In the genomic region with DNA sequence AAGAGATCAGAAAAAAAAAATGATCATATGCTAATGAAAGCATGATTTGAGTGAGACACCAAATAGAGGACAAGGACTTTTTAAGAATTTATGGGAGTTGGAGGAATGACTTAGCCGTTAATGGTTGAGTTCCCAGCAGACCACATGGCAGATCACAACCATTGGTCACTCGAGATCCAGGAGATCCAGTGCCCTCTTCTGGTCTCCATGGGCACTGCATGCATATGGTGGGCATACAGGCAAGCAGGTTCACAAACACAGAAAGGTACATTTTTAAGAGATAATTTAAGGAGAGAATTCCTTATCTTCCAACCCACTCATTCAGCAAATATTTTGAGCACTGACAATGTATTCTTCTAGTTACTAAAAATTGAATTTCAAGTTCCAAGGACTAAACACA, we compare ENCODE assay signal across 37 mouse cellular contexts. TPM values are rescaled to one million over a fixed set of nuclear protein-coding genes. Genes with fewer than 3 reads are reported as not detected.
DNase-seq lines count a peak whose midpoint lies in the region; ATAC-seq and TF ChIP-seq lines count a peak whose summit lies in the region.
"Had no signal": no experiment of that assay in that cellular context is flagged by ENCODE, and none has a peak within 500 bp of the region (broad histone marks: within the 10 kb centered on the region; RNA-seq: fewer than 3 reads in every experiment).

No protein-coding gene starts in this region.

- no peaks in the 10 kb centered on the region for H3K36me3 ChIP-seq in testis, adult 2 months (ENCODE audit: control insufficient read depth, insufficient read depth, low read length)
- no peaks in the 10 kb centered on the region for H3K36me3 ChIP-seq in stomach, postnatal 0 days (ENCODE audit: control insufficient read depth, insufficient read depth, low read length)
- H3K36me3 ChIP-seq: embryonic facial prominence, embryonic 12.5 days; forebrain, embryonic 10.5 days; heart, embryonic 13.5 days; hindbrain, embryonic 10.5 days; intestine, embryonic 15.5 days; liver, embryonic 15.5 days; lung, embryonic 15.5 days had no signal

- TF ChIP-seq EP300 in stomach, postnatal 0 days (optimal IDR thresholded peaks at IDR 0.05) = no peak

- no peak for DNase-seq in cerebellum, adult 2 months
- no peak for DNase-seq in cerebellum, adult 18-20 months
- DNase-seq in layer of hippocampus, adult 2 months (ENCODE audit: low spot score in 2 of 2) = no peak
- no peak for DNase-seq in layer of hippocampus, adult 9-11 months
- no peak for DNase-seq in testis, postnatal 14 days (ENCODE audit: low spot score)
- no peak for DNase-seq in stomach, postnatal 0 days (ENCODE audit: low spot score)
- DNase-seq: adrenal gland, postnatal 14 days; cerebellum, adult 9-10 months; cerebellum, postnatal 36 days; embryo, embryonic 11 days; heart, postnatal 10 days; kidney, adult 8-10 months; kidney, postnatal 10 days; left cerebral cortex, postnatal 4 days; right cerebral cortex, postnatal 4 days; thymus, postnatal 14 days had no signal

- no peaks in the 10 kb centered on the region for H3K27me3 ChIP-seq in cerebellum, adult 2 months (ENCODE audit: control insufficient read depth, insufficient read depth, low read length)
- no peaks in the 10 kb centered on the region for H3K27me3 ChIP-seq in testis, adult 2 months (ENCODE audit: control insufficient read depth, insufficient read depth, low read length)
- no peaks in the 10 kb centered on the region for H3K27me3 ChIP-seq in stomach, postnatal 0 days (ENCODE audit: control insufficient read depth, insufficient read depth, low read length)
- H3K27me3 ChIP-seq: embryonic facial prominence, embryonic 12.5 days; heart, embryonic 13.5 days; intestine, embryonic 15.5 days; liver, embryonic 15.5 days; lung, embryonic 15.5 days; neural tube, embryonic 13.5 days had no signal

- ATAC-seq in stomach, postnatal 0 days (ENCODE audit: low FRiP score, low TSS enrichment) = no peak
- ATAC-seq in megakaryocyte-erythroid progenitor cell, adult 5-6 weeks (replicated peaks; ENCODE audit: low FRiP score, low TSS enrichment, poor library complexity, severe bottlenecking) = no peak
- ATAC-seq: forebrain, embryonic 16.5 days; hindbrain, embryonic 16.5 days; intestine, embryonic 15.5 days had no signal

- no peak for TF ChIP-seq POLR2A in cerebellum, adult 2 months (IDR thresholded peaks at IDR 0.05; ENCODE audit: borderline replicate concordance, insufficient read depth, low read length)
- no peak for TF ChIP-seq POLR2A in testis, adult 2 months (IDR thresholded peaks at IDR 0.05; ENCODE audit: control insufficient read depth, low read depth, low read length)

- no peak overlapping the region for H3K27ac ChIP-seq in cerebellum, adult 2 months (ENCODE audit: insufficient read depth, low read length)
- peak overlapping the region; percentile 93 for H3K27ac ChIP-seq in layer of hippocampus, adult 2 months
- no peak overlapping the region for H3K27ac ChIP-seq in testis, adult 2 months (ENCODE audit: control insufficient read depth, insufficient read depth, low read depth, low read length)
- H3K27ac ChIP-seq in stomach, postnatal 0 days (replicated peaks) = no peak overlapping the region
- H3K27ac ChIP-seq: embryonic facial prominence, embryonic 12.5 days; forebrain, embryonic 10.5 days; heart, embryonic 13.5 days; hindbrain, embryonic 10.5 days; intestine, embryonic 15.5 days; liver, embryonic 15.5 days; lung, embryonic 15.5 days; neural tube, embryonic 13.5 days had no signal

- H3K4me3 ChIP-seq in cerebellum, adult 2 months (replicated peaks; ENCODE audit: insufficient read depth, low read depth, low read length) = no peak overlapping the region
- no peak overlapping the region for H3K4me3 ChIP-seq in layer of hippocampus, adult 2 months
- no peak overlapping the region for H3K4me3 ChIP-seq in testis, adult 2 months (ENCODE audit: control insufficient read depth, low read depth, low read length)
- H3K4me3 ChIP-seq in stomach, postnatal 0 days (ENCODE audit: low read depth, low read length) = no peak overlapping the region
- H3K4me3 ChIP-seq: embryonic facial prominence, embryonic 12.5 days; forebrain, embryonic 10.5 days; heart, embryonic 13.5 days; hindbrain, embryonic 10.5 days; intestine, embryonic 15.5 days; liver, embryonic 15.5 days; lung, embryonic 15.5 days; neural tube, embryonic 13.5 days had no signal

- H3K9ac ChIP-seq in stomach, postnatal 0 days (ENCODE audit: low read length) = no peak overlapping the region
- H3K9ac ChIP-seq: embryonic facial prominence, embryonic 12.5 days; heart, embryonic 13.5 days; intestine, embryonic 15.5 days; liver, embryonic 15.5 days; lung, embryonic 15.5 days; neural tube, embryonic 13.5 days had no signal

- 96% methylated on average over 2 of the region's 2 CpGs for WGBS in cerebellum, adult 2 months
- WGBS in stomach, postnatal 0 days = 91% methylated on average over 2 of the region's 2 CpGs

- no peak overlapping the region for H3K4me2 ChIP-seq in stomach, postnatal 0 days (replicated peaks; ENCODE audit: low read depth)
- H3K4me2 ChIP-seq: embryonic facial prominence, embryonic 12.5 days; heart, embryonic 13.5 days; intestine, embryonic 15.5 days; liver, embryonic 15.5 days; lung, embryonic 15.5 days; midbrain, embryonic 11.5 days; neural tube, embryonic 13.5 days had no signal

- no peaks in the 10 kb centered on the region for H3K9me3 ChIP-seq in stomach, postnatal 0 days (ENCODE audit: control insufficient read depth, low read length)
- H3K9me3 ChIP-seq: embryonic facial prominence, embryonic 12.5 days; forebrain, embryonic 10.5 days; heart, embryonic 13.5 days; hindbrain, embryonic 10.5 days; intestine, embryonic 15.5 days; liver, embryonic 15.5 days; lung, embryonic 15.5 days; neural tube, embryonic 13.5 days had no signal

- H3K4me1 ChIP-seq in cerebellum, adult 2 months (ENCODE audit: control insufficient read depth, insufficient read depth, low read length) = peaks cover 16% of the 10 kb centered on the region; the same call in 1 of the 2 replicates
- no peaks in the 10 kb centered on the region for H3K4me1 ChIP-seq in testis, adult 2 months (ENCODE audit: control insufficient read depth, insufficient read depth, low read length)
- H3K4me1 ChIP-seq in stomach, postnatal 0 days (replicated peaks; ENCODE audit: control insufficient read depth, insufficient read depth) = no peaks in the 10 kb centered on the region
- H3K4me1 ChIP-seq: forebrain, embryonic 10.5 days; heart, embryonic 13.5 days; hindbrain, embryonic 10.5 days; intestine, embryonic 15.5 days; liver, embryonic 15.5 days; lung, embryonic 15.5 days; neural tube, embryonic 13.5 days had no signal

- peak; percentile 34; the same call in 1 of the 2 replicates for TF ChIP-seq CTCF in cerebellum, adult 2 months (IDR thresholded peaks at IDR 0.05; ENCODE audit: borderline replicate concordance, insufficient read depth, low read depth, low read length)
- peak; percentile 61 for TF ChIP-seq CTCF in layer of hippocampus, adult 2 months (conservative IDR thresholded peaks at IDR 0.05)
- TF ChIP-seq CTCF in testis, adult 2 months (IDR thresholded peaks at IDR 0.05; ENCODE audit: control insufficient read depth, insufficient read depth, insufficient replicate concordance, low read depth, low read length) = peak; percentile 40; the same call in 1 of the 2 replicates
- 0 out of 2 replicates have a peak, but pooled peaks have one; percentile 11 for TF ChIP-seq CTCF in stomach, postnatal 0 days (IDR thresholded peaks at IDR 0.05; ENCODE audit: low read depth)

RNA-seq across cellular contexts. Expression of gene Gm21954, which starts 22.9 kb away (rescaled TPM):
- polyA plus RNA-seq in cerebellum, adult 2 months (2012; rRNA removed) = not detected in 2 replicates
- not detected for total RNA-seq in layer of hippocampus, adult 2 months (2021)
- polyA plus RNA-seq in testis, adult 2 months (2012; rRNA removed) = not detected in 2 replicates
- not detected in 2 replicates for polyA plus RNA-seq in stomach, postnatal 0 days (2015; fragmentation: Nextera tagmentation; extraction: Ambion mirVana)
- not detected in 2 replicates for total RNA-seq in megakaryocyte-erythroid progenitor cell, adult 5-6 weeks (2014; fragmentation: Nextera tagmentation)
- not detected in 2 replicates for total RNA-seq in megakaryocyte-erythroid progenitor cell, adult 5-6 weeks (2017)
- total RNA-seq: adrenal gland, postnatal 14 days; gastrocnemius, adult 8-10 months; gastrocnemius, postnatal 4 days; heart, adult 8-10 months; heart, postnatal 10 days; layer of hippocampus, postnatal 14 days; left cerebral cortex, postnatal 4 days; megakaryocyte progenitor cell, adult 5-6 weeks had no signal
- polyA plus RNA-seq: embryonic facial prominence, embryonic 12.5 days; forebrain, embryonic 10.5 days; forebrain, embryonic 16.5 days; heart, embryonic 13.5 days; hindbrain, embryonic 10.5 days; hindbrain, embryonic 16.5 days; intestine, embryonic 15.5 days; limb, embryonic 14.5 days; liver, embryonic 15.5 days; lung, embryonic 15.5 days; midbrain, embryonic 11.5 days; neural tube, embryonic 13.5 days; spleen, adult 2 months; urinary bladder, adult 2 months had no signal

Comparison
In these comparisons a context has a peak if more than half of its experiments do, and no peak if none do; other contexts are left out.
1. CTCF ChIP-seq: peak in every context shown above with its lines; median percentile 61 in layer of hippocampus, adult 2 months; 40 in testis, adult 2 months; 34 in cerebellum, adult 2 months; 11 in stomach, postnatal 0 days.